Mouse (Mus musculus) neutrophil, adult 5-6 weeks (primary cell): ENCODE results near the gene Bricd5. TPM values are rescaled to one million over a fixed set of nuclear protein-coding genes. Genes with fewer than 3 reads are reported as not detected.

ENCODE experiments used
- ATAC-seq: fragments of 151-379, 151-347 bp; 2 replicates; pipeline ENCODE4 v1.8.0; 2017; ENCODE audit warnings: mild to moderate bottlenecking, moderate TSS enrichment; ENCODE audit not compliant: insufficient number of reproducible peaks, poor library complexity, low FRiP score, severe bottlenecking; ENCODE audit errors: extremely low read depth
- total RNA-seq: library from RNA; stranded (forward); fragments of 200-1000 nt; gene quantifications from 2 replicates; pipeline ENCODE4 v1.2.3, GENCODE M21; 2017

Gene Bricd5
- total RNA-seq, 1 experiment from 2014 or later: not detected

DNA sequence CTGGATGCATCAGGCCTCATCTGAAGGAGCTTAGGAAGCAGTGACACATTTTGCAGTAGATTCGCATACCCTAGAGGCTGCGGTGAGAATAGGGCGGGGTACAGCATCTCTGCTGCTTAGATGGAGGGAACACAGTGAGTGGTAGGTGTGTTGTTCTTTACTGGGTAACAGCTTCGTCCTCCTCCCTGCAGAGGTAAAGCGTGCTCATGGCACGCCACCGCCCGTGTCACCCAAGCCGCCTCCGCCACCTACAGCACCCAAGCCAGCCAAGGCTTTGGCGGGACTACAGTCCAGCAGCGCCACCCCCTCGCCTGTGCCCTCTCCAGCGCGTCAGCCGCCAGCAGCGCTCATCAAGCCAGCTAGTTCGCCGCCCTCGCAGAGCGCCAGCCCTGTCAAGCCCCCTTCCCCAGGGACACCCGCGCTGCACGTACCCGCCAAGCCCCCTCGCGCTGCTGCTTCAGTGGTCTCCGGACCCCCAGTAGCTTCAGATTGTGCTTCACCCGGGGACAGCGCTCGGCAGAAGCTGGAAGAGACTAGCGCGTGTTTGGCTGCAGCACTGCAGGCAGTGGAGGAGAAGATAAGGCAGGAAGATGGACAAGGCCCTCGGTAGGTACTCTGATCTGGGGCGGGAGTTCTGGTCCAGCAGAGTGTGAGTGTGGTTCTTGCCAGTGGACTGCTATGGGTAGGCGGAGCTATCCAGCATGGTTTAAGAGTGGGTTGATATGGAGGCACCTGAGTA is 32.8 kb downstream of the Bricd5 start:
- ATAC-seq: no peak

DNA sequence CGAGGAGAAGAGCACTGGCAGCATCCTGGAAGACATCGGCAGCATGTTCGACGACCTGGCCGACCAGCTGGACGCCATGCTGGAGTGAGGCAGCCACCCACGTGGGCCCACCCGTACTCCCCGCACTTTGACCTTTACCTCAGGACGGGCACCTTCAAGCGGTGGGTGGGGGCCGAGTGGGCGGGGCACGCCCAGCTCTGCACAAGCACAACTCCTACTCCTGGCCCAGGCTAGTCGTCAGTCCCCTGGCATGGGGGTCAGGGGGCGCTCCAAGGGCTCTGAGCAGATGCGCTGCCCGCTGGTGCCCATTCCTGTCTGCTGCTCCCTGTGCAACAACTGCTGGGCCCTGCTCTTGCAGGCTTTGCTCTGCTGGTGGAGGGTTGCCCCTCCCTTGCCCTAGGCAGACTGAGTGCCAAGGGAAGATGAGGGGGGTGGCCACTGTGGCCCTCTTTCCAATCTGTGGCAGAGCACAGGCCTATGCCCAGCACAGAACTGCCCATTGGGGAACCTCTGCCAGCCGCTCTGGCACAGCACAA is 33.5 kb downstream of the Bricd5 start:
- no peak for ATAC-seq

GRCm38 (mm10) chr17:24507806-24508460 is 34.2 kb downstream of the Bricd5 start:
- ATAC-seq: no peak

- no peak for ATAC-seq
Observed at GRCm38 (mm10) chr17:24513609-24514008, 39.9 kb downstream of the Bricd5 start.

DNA sequence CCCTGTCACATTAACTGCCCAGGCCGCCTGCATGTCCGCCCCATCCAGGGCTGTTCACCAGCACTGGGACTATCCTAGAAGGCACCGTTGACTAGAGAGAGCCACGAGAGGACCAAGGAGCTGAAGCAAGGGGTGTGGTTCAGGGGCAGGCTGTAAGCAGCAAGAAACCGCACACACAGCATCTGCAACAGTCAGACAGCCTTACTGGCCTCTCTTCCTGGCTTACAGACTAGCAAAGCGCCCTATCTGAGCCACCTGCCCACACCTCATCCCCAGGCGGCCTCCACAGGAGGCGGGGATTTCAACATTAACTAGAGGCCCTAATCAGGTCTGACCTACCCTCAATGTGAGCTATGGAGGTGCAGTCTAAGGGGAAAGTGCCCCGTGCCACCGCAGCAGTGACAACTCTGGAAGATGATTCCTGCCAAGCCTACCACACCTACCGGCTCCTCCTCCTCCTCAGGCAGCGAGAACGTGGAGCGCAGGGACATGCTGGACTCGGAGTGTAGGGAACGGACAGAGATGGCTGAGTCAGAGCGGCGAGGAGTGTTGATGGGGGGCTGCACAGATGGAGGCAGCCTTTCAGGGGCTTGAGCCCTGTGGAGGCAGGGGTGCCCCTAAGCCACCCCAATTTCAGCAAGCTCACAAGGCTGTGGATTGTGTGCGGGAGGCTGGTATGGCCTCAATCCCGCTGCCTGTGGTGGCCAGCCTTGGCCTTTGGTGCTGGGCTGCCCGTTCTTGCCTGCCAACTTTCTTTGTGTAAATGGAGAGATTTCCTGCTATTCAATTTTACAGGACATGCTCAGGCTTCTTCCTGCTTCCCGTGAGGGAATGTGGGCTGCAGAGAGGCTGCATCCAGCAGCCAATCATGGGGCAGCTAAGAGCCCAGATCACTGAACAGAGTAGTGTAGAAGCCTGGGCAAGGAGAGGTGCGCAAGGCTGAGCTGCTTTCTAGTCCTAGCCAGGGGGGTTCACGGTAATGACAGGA is 40.9 kb downstream of the Bricd5 start:
- no peak for ATAC-seq

- no peak for ATAC-seq
Observed at GRCm38 (mm10) chr17:24520450-24520849, 46.8 kb downstream of the Bricd5 start.

DNA sequence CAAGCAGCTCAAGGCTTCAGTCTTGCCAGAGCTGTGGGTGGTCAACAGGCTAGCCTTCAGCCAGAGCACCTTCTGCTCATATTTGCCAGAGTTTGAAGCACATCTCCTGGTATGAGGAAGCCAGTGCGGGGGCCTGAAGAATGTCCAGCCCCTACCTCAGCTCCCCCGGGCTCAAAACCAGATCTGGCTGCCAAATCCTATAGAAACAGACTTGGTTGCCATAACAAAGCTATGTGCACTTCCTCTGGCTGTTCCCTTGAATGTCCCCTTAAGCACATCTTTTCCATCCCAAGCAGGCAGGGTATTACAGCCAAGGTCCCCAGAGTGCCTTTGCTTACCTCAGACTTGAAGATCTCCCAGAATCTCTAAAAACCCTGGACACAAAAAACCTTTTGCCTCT is 51.0 kb downstream of the Bricd5 start:
- no peak for ATAC-seq

Other genes starting within 250 kb of the Bricd5 start
- 2.5 and 3.0 TPM in 2 replicates for gene Ccnf, start 222.4 kb upstream of the Bricd5 start, total RNA-seq
- gene Abca17, start 122.8 kb upstream of the Bricd5 start, total RNA-seq: 0.23 TPM in 1 of 2 replicates, not detected in the other
- 29.5 and 31.3 TPM in 2 replicates for gene Abca3, start 121.9 kb upstream of the Bricd5 start, total RNA-seq
- gene Rnps1, start 59.3 kb upstream of the Bricd5 start, total RNA-seq: 98.5 and 117 TPM in 2 replicates
- 17.2 and 23.1 TPM in 2 replicates for gene Eci1, start 47.2 kb upstream of the Bricd5 start, total RNA-seq
- gene Dnase1l2, start 30.8 kb upstream of the Bricd5 start, total RNA-seq: 5.6 and 9.1 TPM in 2 replicates
- 61.6 and 65.3 TPM in 2 replicates for gene E4f1, start 3.6 kb upstream of the Bricd5 start, total RNA-seq
- gene Pgp, start 3.5 kb upstream of the Bricd5 start, total RNA-seq: 8.7 and 8.8 TPM in 2 replicates
- 12.2 and 17.8 TPM in 2 replicates for gene Mlst8, start 5.2 kb downstream of the Bricd5 start, total RNA-seq
- not detected in 2 replicates for gene Caskin1, start 14.7 kb downstream of the Bricd5 start, total RNA-seq
- 107 and 118 TPM in 2 replicates for gene Traf7, start 54.1 kb downstream of the Bricd5 start, total RNA-seq
- gene Rab26, start 60.3 kb downstream of the Bricd5 start, total RNA-seq: 2.0 TPM in 1 of 2 replicates, not detected in the other
- 23.3 and 27.6 TPM in 2 replicates for gene Pkd1, start 76.0 kb downstream of the Bricd5 start, total RNA-seq
- 48.2 and 53.8 TPM in 2 replicates for gene Tsc2, start 158.7 kb downstream of the Bricd5 start, total RNA-seq
- gene Nthl1, start 158.8 kb downstream of the Bricd5 start, total RNA-seq: 2.4 and 4.5 TPM in 2 replicates
- 0.37 and 0.58 TPM in 2 replicates for gene Slc9a3r2, start 176.4 kb downstream of the Bricd5 start, total RNA-seq
- gene Npw, start 184.6 kb downstream of the Bricd5 start, total RNA-seq: not detected in 2 replicates
- gene Zfp598, start 195.8 kb downstream of the Bricd5 start, total RNA-seq: 17.6 and 21.4 TPM in 2 replicates
- gene Syngr3, start 216.1 kb downstream of the Bricd5 start, total RNA-seq: 0.25 TPM in 1 of 2 replicates, not detected in the other
- 17.1 and 23.3 TPM in 2 replicates for gene Gfer, start 222.3 kb downstream of the Bricd5 start, total RNA-seq
- 0.86 and 1.6 TPM in 2 replicates for gene Noxo1, start 222.3 kb downstream of the Bricd5 start, total RNA-seq
- gene Tbl3, start 233.8 kb downstream of the Bricd5 start, total RNA-seq: 10.1 and 10.4 TPM in 2 replicates
- 0.86 TPM in 1 of 2 replicates, not detected in the other for gene Rnf151, start 244.2 kb downstream of the Bricd5 start, total RNA-seq
- gene Rps2, start 244.2 kb downstream of the Bricd5 start, total RNA-seq: 574 and 580 TPM in 2 replicates